Mouse (Mus musculus) liver, embryonic 18 days (tissue): ENCODE results near the gene Gm1123. TPM values are rescaled to one million over a fixed set of nuclear protein-coding genes. Genes with fewer than 3 reads are reported as not detected.

Experiments
- polyA plus RNA-seq: library from polyadenylated mRNA; depleted of rRNA; stranded (reverse); fragments of >200 nt; gene quantifications from 2 replicates; pipeline ENCODE4 v1.2.3, GENCODE M21; 2012; rRNA removed

Gm1123 gene
- 0.04 and 0.05 TPM in 2 replicates for polyA plus RNA-seq

GRCm38 (mm10) chr9:99035575-99035974, at the start of gene Gm1123:
TSS of gene Gm1123 (minus strand) at chr9:99035715.

GRCm38 (mm10) chr9:98985800-98986475, 49.6 kb downstream of the Gm1123 start, which contains the start of gene Faim:
TSS of gene Faim (plus strand) at chr9:98986373.

Other genes starting within 250 kb of the Gm1123 start
- gene Prr23a1, start 193.2 kb downstream of the Gm1123 start, polyA plus RNA-seq = not detected in 2 replicates
- gene Prr23a2, start 179.2 kb downstream of the Gm1123 start, polyA plus RNA-seq = not detected in 2 replicates
- gene Prr23a3, start 170.9 kb downstream of the Gm1123 start, polyA plus RNA-seq = not detected in 2 replicates
- gene 7420426K07Rik, start 132.6 kb downstream of the Gm1123 start, polyA plus RNA-seq = not detected in 2 replicates
- gene Foxl2, start 80.4 kb downstream of the Gm1123 start, polyA plus RNA-seq = not detected in 2 replicates
- gene Faim, start 49.3 kb downstream of the Gm1123 start, polyA plus RNA-seq = 4.6 and 4.7 TPM in 2 replicates
- gene Pik3cb, start 104.9 kb upstream of the Gm1123 start, polyA plus RNA-seq = 2.9 and 3.7 TPM in 2 replicates
- gene Faiml, start 201.5 kb upstream of the Gm1123 start, polyA plus RNA-seq = not detected in 2 replicates
- gene Cep70, start 207.7 kb upstream of the Gm1123 start, polyA plus RNA-seq = 6.8 and 8.8 TPM in 2 replicates